Mouse (Mus musculus) midbrain, embryonic 16.5 days (tissue): ENCODE results near the gene Dgkz. TPM values are rescaled to one million over a fixed set of nuclear protein-coding genes. Genes with fewer than 3 reads are reported as not detected.

ENCODE experiments used
- ATAC-seq: fragments of 200-750 bp; cut with Nextera tagmentation; 2 replicates; pipeline ENCODE4 v1.8.0; 2017; ENCODE audit warnings: moderate TSS enrichment
- H3K27ac ChIP-seq: fragments of 300-500 bp; sonication (generic); 2 replicates; pipeline ENCODE4 v1.5.1; 2014; ENCODE audit warnings: mild to moderate bottlenecking, low read length, mixed read lengths
- H3K27me3 ChIP-seq: fragments of 300-500 bp; sonication (generic); 2 replicates; pipeline ENCODE4 v1.6.1; 2014; ENCODE audit warnings: low read depth, low read length, mixed read lengths; ENCODE audit not compliant: control insufficient read depth, insufficient read depth
- H3K36me3 ChIP-seq: fragments of 300-500 bp; sonication (generic); 2 replicates; pipeline ENCODE4 v1.6.1; 2014; ENCODE audit warnings: mild to moderate bottlenecking, low read length, moderate library complexity, mixed read lengths; ENCODE audit not compliant: control insufficient read depth, insufficient read depth
- H3K4me1 ChIP-seq: fragments of 300-500 bp; sonication (generic); 2 replicates; pipeline ENCODE4 v1.6.1; 2014; ENCODE audit warnings: mild to moderate bottlenecking, low read length, mixed read lengths; ENCODE audit not compliant: control insufficient read depth, insufficient read depth
- H3K4me2 ChIP-seq: fragments of 300-500 bp; sonication (generic); 2 replicates; pipeline ENCODE4 v1.6.1; 2014; ENCODE audit warnings: mild to moderate bottlenecking, low read length, mixed read lengths
- H3K4me3 ChIP-seq: fragments of 300-500 bp; sonication (generic); 2 replicates; pipeline ENCODE4 v1.5.1; 2014; ENCODE audit warnings: low read depth, mild to moderate bottlenecking, low read length, moderate library complexity, mixed read lengths
- H3K9ac ChIP-seq: fragments of 300-500 bp; sonication (generic); 2 replicates; pipeline ENCODE4 v1.6.1; 2014; ENCODE audit warnings: low read depth, low read length, mixed read lengths
- H3K9me3 ChIP-seq: fragments of 300-500 bp; sonication (generic); replicated peaks from 2 replicates; pipeline ENCODE4 v1.6.1; 2014; ENCODE audit warnings: mild to moderate bottlenecking, low read length, mixed read lengths; ENCODE audit not compliant: control insufficient read depth, poor library complexity, severe bottlenecking
- WGBS: fragments of 180-500 bp; shearing (Covaris S2); extraction: QIAGEN DNeasy Blood & Tissue Kit; methylation state at CpG from one replicate; pipeline ENCODE4 v1.1.7; 2014; 5-methylcytosine and 5-hydroxymethylcytosine counted together
- polyA plus RNA-seq: library from polyadenylated mRNA; unstranded; fragments of >200 nt; fragmentation: Nextera tagmentation; extraction: Ambion mirVana; gene quantifications from 2 replicates; pipeline ENCODE4 v1.2.1, GENCODE M21; 2015

Gene Dgkz
- polyA plus RNA-seq: 28.3 and 33.3 TPM in 2 replicates

GRCm38 (mm10) chr2:91975581-91976541 is at the start of gene Dgkz:
Gene Dgkz (minus strand): TSS chr2:91975864.
- peak; percentile 53 for ATAC-seq
- Histone ChIP-seq H3K27me3 (peaks cover 19% of the 10 kb centered on the region), H3K36me3 (no peaks in the 10 kb centered on the region), H3K9me3 (no peaks in the 10 kb centered on the region), H3K4me2 (peak within 1 kb of the TSS; percentile 69), H3K4me1 (peaks cover 27% of the 10 kb centered on the region), H3K4me3 (peak within 1 kb of the TSS; percentile 47), H3K27ac (no peak within 1 kb of the TSS), H3K9ac (peak within 1 kb of the TSS; percentile 62)
- WGBS: under 1% methylated on average over 76 of the region's 79 CpGs

GRCm38 (mm10) chr2:92025202-92025601 is 49.5 kb upstream of the Dgkz start:
- no peak for ATAC-seq
- 90% methylated on average over 2 of the region's 2 CpGs for WGBS

GRCm38 (mm10) chr2:92024274-92024672 is 48.6 kb upstream of the Dgkz start, which contains the start of gene Creb3l1:
Gene Creb3l1 (minus strand): TSS chr2:92024502.
- Histone ChIP-seq H3K4me3 (peak within 1 kb of the TSS; percentile 67), H3K27me3 (peaks cover 9% of the 10 kb centered on the region), H3K27ac (no peak within 1 kb of the TSS; the same call in 1 of the 2 replicates), H3K36me3 (no peaks in the 10 kb centered on the region), H3K4me1 (peaks cover 8% of the 10 kb centered on the region), H3K9me3 (no peaks in the 10 kb centered on the region), H3K9ac (peak within 1 kb of the TSS; percentile 70), H3K4me2 (peak within 1 kb of the TSS; percentile 98)
- peak; percentile 66; the same call in 1 of the 2 replicates for ATAC-seq
- WGBS: under 1% methylated on average over 15 of the region's 27 CpGs

More at GRCm38 (mm10) chr2:92025202-92025601, 49.5 kb upstream of the Dgkz start:
- Histone ChIP-seq H3K4me1 (peaks cover 8% of the 10 kb centered on the region), H3K36me3 (no peaks in the 10 kb centered on the region), H3K9me3 (no peaks in the 10 kb centered on the region), H3K4me2 (no peak overlapping the region), H3K27me3 (peaks cover 9% of the 10 kb centered on the region), H3K27ac (no peak overlapping the region), H3K4me3 (no peak overlapping the region), H3K9ac (no peak overlapping the region)

- Histone ChIP-seq H3K36me3 (no peaks in the 10 kb centered on the region), H3K9ac (peak overlapping the region; percentile 70), H3K4me1 (peaks cover 8% of the 10 kb centered on the region), H3K27ac (no peak overlapping the region; the same call in 1 of the 2 replicates), H3K27me3 (peaks cover 9% of the 10 kb centered on the region), H3K4me2 (peak overlapping the region; percentile 98), H3K9me3 (no peaks in the 10 kb centered on the region), H3K4me3 (peak overlapping the region; percentile 67)
- peak; percentile 49; the same call in 1 of the 2 replicates for ATAC-seq
- WGBS: 5% methylated on average over 49 of the region's 56 CpGs
Measured at GRCm38 (mm10) chr2:92023362-92024273, 48.0 kb upstream of the Dgkz start.

- ATAC-seq: no peak
- Histone ChIP-seq H3K4me2 (no peak overlapping the region), H3K4me1 (peaks cover 8% of the 10 kb centered on the region), H3K9me3 (no peaks in the 10 kb centered on the region), H3K27me3 (peaks cover 9% of the 10 kb centered on the region), H3K9ac (no peak overlapping the region), H3K36me3 (no peaks in the 10 kb centered on the region), H3K4me3 (no peak overlapping the region), H3K27ac (no peak overlapping the region)
- WGBS: 56% methylated on average over 4 of the region's 4 CpGs
Measured at GRCm38 (mm10) chr2:92020676-92021265, 45.1 kb upstream of the Dgkz start.

GRCm38 (mm10) chr2:92017440-92017839 is 41.8 kb upstream of the Dgkz start:
- 90% methylated on average over 1 of the region's 1 CpGs for WGBS
- no peak overlapping the region for H3K4me2 ChIP-seq
- H3K4me3 ChIP-seq: no peak overlapping the region
- no peaks in the 10 kb centered on the region for H3K9me3 ChIP-seq
- H3K27me3 ChIP-seq: peaks cover 2% of the 10 kb centered on the region; the same call in 1 of the 2 replicates
- no peaks in the 10 kb centered on the region for H3K4me1 ChIP-seq
- no peak overlapping the region for H3K27ac ChIP-seq
- no peak for ATAC-seq
- H3K9ac ChIP-seq: no peak overlapping the region
- H3K36me3 ChIP-seq: no peaks in the 10 kb centered on the region

GRCm38 (mm10) chr2:92016981-92017380 is 41.3 kb upstream of the Dgkz start:
- H3K27me3 ChIP-seq: no peaks in the 10 kb centered on the region
- H3K9ac ChIP-seq: no peak overlapping the region
- H3K4me1 ChIP-seq: no peaks in the 10 kb centered on the region
- no peak overlapping the region for H3K27ac ChIP-seq
- no peaks in the 10 kb centered on the region for H3K9me3 ChIP-seq
- H3K36me3 ChIP-seq: no peaks in the 10 kb centered on the region
- no peak for ATAC-seq
- 31% methylated on average over 3 of the region's 3 CpGs for WGBS
- H3K4me3 ChIP-seq: no peak overlapping the region
- no peak overlapping the region for H3K4me2 ChIP-seq

- WGBS: 74% methylated on average over 5 of the region's 5 CpGs
- Histone ChIP-seq H3K4me2 (no peak overlapping the region), H3K27me3 (no peaks in the 10 kb centered on the region)
Measured at GRCm38 (mm10) chr2:92014891-92015290, 39.2 kb upstream of the Dgkz start.

More at GRCm38 (mm10) chr2:92014891-92015290, 39.2 kb upstream of the Dgkz start:
- H3K9me3 ChIP-seq: no peaks in the 10 kb centered on the region
- H3K4me3 ChIP-seq: no peak overlapping the region
- no peak for ATAC-seq
- no peak overlapping the region for H3K27ac ChIP-seq
- no peaks in the 10 kb centered on the region for H3K36me3 ChIP-seq
- H3K9ac ChIP-seq: no peak overlapping the region
- H3K4me1 ChIP-seq: no peaks in the 10 kb centered on the region
